Mouse (Mus musculus) embryonic fibroblast, embryonic 13.5 days (primary cell): ENCODE results near the gene Ccl11.

Experiments used
- CTCF ChIP-seq: IDR thresholded peaks from 2 replicates; pipeline ENCODE4 v1.5.1; 2011; ENCODE audit warnings: mild to moderate bottlenecking, control low read depth, low read length, moderate library complexity, borderline replicate concordance; ENCODE audit not compliant: insufficient read depth
- POLR2A ChIP-seq: IDR thresholded peaks from 2 replicates; pipeline ENCODE4 v1.6.1; 2011; ENCODE audit warnings: low read depth, mild to moderate bottlenecking, control low read depth, low read length, moderate library complexity

DNA sequence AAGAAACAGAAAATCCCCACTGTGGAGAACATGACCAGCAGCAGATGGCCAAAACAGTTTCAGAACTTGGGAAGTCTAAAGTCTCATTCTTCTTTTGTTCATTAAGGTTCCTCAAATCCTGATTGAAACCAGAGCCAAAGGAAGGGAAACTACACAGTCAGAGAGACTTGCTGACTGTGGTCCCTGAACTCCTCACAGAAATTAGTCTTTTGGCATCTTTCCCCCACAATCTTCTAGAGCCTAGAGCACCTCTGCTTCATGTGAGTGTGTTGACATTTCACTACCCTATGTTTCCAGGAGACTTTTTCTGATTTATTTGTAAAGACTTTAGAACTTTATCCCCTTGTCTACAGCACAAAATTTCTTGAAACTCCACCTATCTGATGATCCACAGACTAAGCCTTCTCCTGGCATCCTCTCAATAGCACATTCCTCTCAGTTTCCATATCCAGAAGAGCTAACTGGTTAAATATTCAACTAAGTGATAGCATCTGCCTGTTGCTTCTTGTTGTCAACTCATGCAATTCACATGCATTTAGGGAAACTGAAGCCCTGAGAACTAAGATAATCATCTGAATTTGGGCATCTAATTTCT is 20.6 kb downstream of the Ccl11 start:
- TF ChIP-seq CTCF (no peak), POLR2A (no peak)
